Mouse (Mus musculus) testis, adult 2 months (tissue): Measurements from ENCODE around the gene Gm49395.

ENCODE experiments used
- CTCF ChIP-seq: fragments of 200-500 bp; IDR thresholded peaks from 2 replicates; pipeline ENCODE4 v1.5.1; 2012; ENCODE audit warnings: low read depth, mild to moderate bottlenecking, inconsistent platforms, low read length, moderate library complexity; ENCODE audit not compliant: control insufficient read depth, insufficient read depth, insufficient replicate concordance
- POLR2A ChIP-seq: fragments of 200-500 bp; IDR thresholded peaks from 2 replicates; pipeline ENCODE4 v1.6.1; 2012; ENCODE audit warnings: low read depth, mild to moderate bottlenecking, inconsistent platforms, low read length, moderate library complexity; ENCODE audit not compliant: control insufficient read depth

- TF ChIP-seq CTCF (no peak), POLR2A (no peak)
Observed at GRCm38 (mm10) chr13:115098227-115098626, 3.5 kb downstream of the Gm49395 start.
